14 mouse cellular contexts compared by ENCODE assay signal in the genomic region with DNA sequence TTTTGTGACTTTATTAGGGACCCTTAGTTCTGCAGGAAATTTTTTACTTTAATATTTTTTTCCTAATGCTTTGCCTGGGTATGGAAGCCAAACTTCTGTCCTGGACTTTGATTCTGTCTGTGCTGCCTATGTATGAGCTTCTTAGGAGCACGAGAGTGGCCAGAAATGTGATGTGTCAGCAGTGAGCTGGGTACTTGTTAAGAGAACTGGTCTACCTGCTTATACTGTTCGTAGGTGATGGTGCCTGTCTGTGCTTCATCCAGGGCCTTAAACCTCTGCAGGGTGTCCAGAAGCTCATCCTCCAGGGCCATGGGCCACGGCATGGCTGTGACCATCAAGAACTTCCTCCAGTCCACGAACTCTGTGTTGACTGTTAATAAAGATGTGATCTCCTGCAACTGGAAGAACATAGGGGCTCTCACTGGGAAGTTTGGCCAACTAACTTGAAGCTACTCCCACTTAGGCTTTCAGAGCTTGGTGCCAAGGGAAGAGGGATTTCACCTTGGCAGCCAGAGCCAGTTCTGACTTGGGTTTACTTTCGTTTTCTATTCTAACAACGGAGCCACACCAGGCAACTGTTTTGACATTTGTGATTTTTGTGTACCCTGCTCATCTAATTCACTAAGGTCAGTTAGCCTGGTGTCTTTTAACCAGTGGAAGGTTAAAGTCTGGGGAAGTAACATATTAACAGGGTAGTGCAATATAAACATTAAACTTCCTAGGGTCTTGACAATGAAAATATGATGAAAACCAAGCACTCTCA.
A peak's percentile ranks its signal among the peaks of the same experiment; 100 is the strongest.
DNase-seq lines count a peak whose midpoint lies in the region; ATAC-seq and TF ChIP-seq lines count a peak whose summit lies in the region.
"Had no signal": no experiment of that assay in that cellular context is flagged by ENCODE, and none has a peak within 500 bp of the region (broad histone marks: within the 10 kb centered on the region; RNA-seq: fewer than 3 reads in every experiment).

No protein-coding gene starts in this region.

- peak overlapping the region; percentile 54 for H3K27ac ChIP-seq in liver, adult 2 months (replicated peaks; ENCODE audit: insufficient read depth, low read depth, low read length)
- no peak overlapping the region for H3K27ac ChIP-seq in liver, embryonic 11.5 days (ENCODE audit: low read depth, low read length)
- H3K27ac ChIP-seq: heart, embryonic 13.5 days; hindbrain, embryonic 14.5 days; limb, embryonic 12.5 days had no signal

- H3K9me3 ChIP-seq in liver, embryonic 11.5 days (ENCODE audit: control insufficient read depth, low read length): no peaks in the 10 kb centered on the region
- H3K9me3 ChIP-seq in G1E (replicated peaks): no peaks in the 10 kb centered on the region
- H3K9me3 ChIP-seq: heart, embryonic 13.5 days; limb, embryonic 12.5 days had no signal

- peaks cover 8% of the 10 kb centered on the region; the same call in 1 of the 2 replicates for H3K4me1 ChIP-seq in liver, adult 2 months (ENCODE audit: control insufficient read depth, insufficient read depth, low read length)
- no peaks in the 10 kb centered on the region; the same call in 1 of the 2 replicates for H3K4me1 ChIP-seq in liver, embryonic 11.5 days (replicated peaks; ENCODE audit: control insufficient read depth, insufficient read depth, low read length)
- peaks cover 4% of the 10 kb centered on the region for H3K4me1 ChIP-seq in G1E (ENCODE audit: insufficient read depth, low read depth, low read length)
- H3K4me1 ChIP-seq: heart, embryonic 13.5 days; limb, embryonic 12.5 days had no signal

- ATAC-seq in liver, embryonic 11.5 days (replicated peaks; ENCODE audit: low FRiP score): no peak
- no peak for ATAC-seq in G1E (ENCODE audit: extremely low read depth, insufficient number of reproducible peaks, low FRiP score, poor library complexity, severe bottlenecking)
- ATAC-seq in inflammation-experienced regulatory T-cells, adult 6 months: peak; percentile 85
- ATAC-seq in megakaryocyte progenitor cell, adult 5-6 weeks (replicated peaks; ENCODE audit: poor library complexity): 0 out of 2 replicates have a peak, but pooled peaks have one; percentile 23

- 24% methylated on average over 6 of the region's 6 CpGs for WGBS in liver, adult 2 months
- 85% methylated on average over 6 of the region's 6 CpGs for WGBS in liver, embryonic 11.5 days

- peak; percentile 85 for DNase-seq in liver, adult 2 months (ENCODE audit: extremely low read depth, low read depth, low spot score)
- DNase-seq in liver, embryonic 11.5 days (ENCODE audit: low spot score): no peak
- DNase-seq in G1E (ENCODE audit: low spot score): no peak
- no peak for DNase-seq in left cerebral cortex, postnatal 14 days (ENCODE audit: low spot score in 2 of 2)
- DNase-seq in cerebellum, adult 8-10 months: no peak
- no peak for DNase-seq in gastrocnemius, adult 18-20 months (ENCODE audit: low spot score)
- DNase-seq: retina, postnatal 1 day; thymus, postnatal 25 days had no signal

- TF ChIP-seq POLR2A in liver, adult 2 months (IDR thresholded peaks at IDR 0.05; ENCODE audit: extremely low read depth, insufficient read depth, low read length): no peak

- H3K4me3 ChIP-seq in liver, adult 2 months (ENCODE audit: insufficient read depth, low read depth, low read length): peak overlapping the region; percentile 17
- H3K4me3 ChIP-seq in liver, embryonic 11.5 days (ENCODE audit: low read depth, low read length): no peak overlapping the region
- H3K4me3 ChIP-seq in G1E (ENCODE audit: low read depth, low read length): peak overlapping the region; percentile 16; the same call in 1 of the 2 replicates
- H3K4me3 ChIP-seq: erythroblast, embryonic 14.5 days; heart, embryonic 13.5 days; limb, embryonic 12.5 days had no signal

- H3K36me3 ChIP-seq in liver, adult 2 months (ENCODE audit: control insufficient read depth, insufficient read depth, low read length): no peaks in the 10 kb centered on the region
- H3K36me3 ChIP-seq in liver, embryonic 11.5 days (ENCODE audit: control insufficient read depth, insufficient read depth, low read length): no peaks in the 10 kb centered on the region
- no peaks in the 10 kb centered on the region for H3K36me3 ChIP-seq in G1E (replicated peaks)
- H3K36me3 ChIP-seq: heart, embryonic 13.5 days; limb, embryonic 12.5 days had no signal

- no peak overlapping the region for H3K4me2 ChIP-seq in liver, embryonic 11.5 days
- H3K4me2 ChIP-seq: heart, embryonic 13.5 days; hindbrain, embryonic 14.5 days; limb, embryonic 12.5 days had no signal

- no peaks in the 10 kb centered on the region for H3K27me3 ChIP-seq in liver, adult 2 months (ENCODE audit: control insufficient read depth, insufficient read depth, low read length)
- no peaks in the 10 kb centered on the region for H3K27me3 ChIP-seq in liver, embryonic 11.5 days (replicated peaks; ENCODE audit: control insufficient read depth, insufficient read depth, low read length)
- no peaks in the 10 kb centered on the region for H3K27me3 ChIP-seq in G1E (ENCODE audit: insufficient read depth, low read length)
- H3K27me3 ChIP-seq: heart, embryonic 13.5 days; limb, embryonic 12.5 days had no signal

- H3K9ac ChIP-seq in liver, adult 2 months (ENCODE audit: low read depth, low read length): no peak overlapping the region; the same call in 1 of the 2 replicates
- H3K9ac ChIP-seq in liver, embryonic 11.5 days (ENCODE audit: low read depth, low read length): no peak overlapping the region
- H3K9ac ChIP-seq: heart, embryonic 13.5 days; hindbrain, embryonic 14.5 days; limb, embryonic 12.5 days had no signal

- no peaks in the 10 kb centered on the region for H3K79me2 ChIP-seq in liver, adult 2 months (ENCODE audit: control insufficient read depth, insufficient read depth, low read length)

- intact Hi-C loops in left cerebral cortex, postnatal 14 days (cut with DNase I): no loop called here

- TF ChIP-seq CTCF in liver, adult 2 months (IDR thresholded peaks at IDR 0.05; ENCODE audit: low read depth, low read length): no peak
- TF ChIP-seq CTCF in G1E (IDR thresholded peaks at IDR 0.05; ENCODE audit: low read depth, low read length): no peak

Comparison
In these comparisons a context has a peak if more than half of its experiments do, and no peak if none do; other contexts are left out.
1. ATAC-seq: peak in inflammation-experienced regulatory T-cells, adult 6 months (single experiment) and megakaryocyte progenitor cell, adult 5-6 weeks (single experiment); none in liver, embryonic 11.5 days (single experiment) and G1E (single experiment).